Mouse (Mus musculus): ENCODE data around the gene Galnt17.

The Galnt17 gene

GRCm38 (mm10) chr5:131246591-131246990 is 61.7 kb downstream of the Galnt17 start:
- no peak for DNase-seq (ENCODE audit: low read depth, low spot score)

- no peak for DNase-seq (ENCODE audit: low read depth, low spot score)
These were observed 66.6 kb downstream of the Galnt17 start for GRCm38 (mm10) chr5:131241689-131242088.

- DNase-seq (ENCODE audit: low read depth, low spot score), result peak; percentile 35
These were observed 68.5 kb downstream of the Galnt17 start for GRCm38 (mm10) chr5:131239813-131240212.

GRCm38 (mm10) chr5:131236906-131237305 is 71.4 kb downstream of the Galnt17 start:
- no peak for DNase-seq (ENCODE audit: low read depth, low spot score)

GRCm38 (mm10) chr5:131233828-131234227 is 74.5 kb downstream of the Galnt17 start:
- DNase-seq (ENCODE audit: low read depth, low spot score), result no peak

- no peak for DNase-seq (ENCODE audit: low read depth, low spot score)
These were observed 77.2 kb downstream of the Galnt17 start for GRCm38 (mm10) chr5:131231060-131231459.

- no peak for DNase-seq (ENCODE audit: low read depth, low spot score)
These were observed 78.6 kb downstream of the Galnt17 start for GRCm38 (mm10) chr5:131229744-131230143.

- no peak for DNase-seq (ENCODE audit: low read depth, low spot score)
These were observed 84.9 kb downstream of the Galnt17 start for GRCm38 (mm10) chr5:131223416-131223815.

- DNase-seq (ENCODE audit: low read depth, low spot score), result no peak
These were observed 85.6 kb downstream of the Galnt17 start for GRCm38 (mm10) chr5:131222498-131223244.

- DNase-seq (ENCODE audit: low read depth, low spot score), result no peak
These were observed 90.1 kb downstream of the Galnt17 start for GRCm38 (mm10) chr5:131218221-131218620.

GRCm38 (mm10) chr5:131211618-131212017 is 96.7 kb downstream of the Galnt17 start:
- peak; percentile 64 for DNase-seq (ENCODE audit: low read depth, low spot score)

GRCm38 (mm10) chr5:131201146-131201545 is 107.2 kb downstream of the Galnt17 start:
- no peak for DNase-seq (ENCODE audit: low read depth, low spot score)

GRCm38 (mm10) chr5:131192311-131192710 is 116.0 kb downstream of the Galnt17 start:
- no peak for DNase-seq (ENCODE audit: low read depth, low spot score)

GRCm38 (mm10) chr5:131184566-131184965 is 123.7 kb downstream of the Galnt17 start:
- DNase-seq (ENCODE audit: low read depth, low spot score), result no peak

GRCm38 (mm10) chr5:131181231-131181630 is 127.1 kb downstream of the Galnt17 start:
- no peak for DNase-seq (ENCODE audit: low read depth, low spot score)

- no peak for DNase-seq (ENCODE audit: low read depth, low spot score)
These were observed 127.5 kb downstream of the Galnt17 start for GRCm38 (mm10) chr5:131180756-131181155.

GRCm38 (mm10) chr5:131177851-131178250 is 130.4 kb downstream of the Galnt17 start:
- peak; percentile 58 for DNase-seq (ENCODE audit: low read depth, low spot score)

GRCm38 (mm10) chr5:131177168-131177567 is 131.1 kb downstream of the Galnt17 start:
- DNase-seq (ENCODE audit: low read depth, low spot score), result peak; percentile 85

- DNase-seq (ENCODE audit: low read depth, low spot score), result no peak
These were observed 139.1 kb downstream of the Galnt17 start for GRCm38 (mm10) chr5:131169186-131169585.

- DNase-seq (ENCODE audit: low read depth, low spot score), result no peak
These were observed 140.9 kb downstream of the Galnt17 start for GRCm38 (mm10) chr5:131167366-131167765.

GRCm38 (mm10) chr5:131165681-131166080 is 142.6 kb downstream of the Galnt17 start:
- DNase-seq (ENCODE audit: low read depth, low spot score), result no peak

- no peak for DNase-seq (ENCODE audit: low read depth, low spot score)
These were observed 150.4 kb downstream of the Galnt17 start for GRCm38 (mm10) chr5:131157866-131158265.

- peak; percentile 48 for DNase-seq (ENCODE audit: low read depth, low spot score)
These were observed 152.0 kb downstream of the Galnt17 start for GRCm38 (mm10) chr5:131156323-131156722.

GRCm38 (mm10) chr5:131142606-131143005 is 165.7 kb downstream of the Galnt17 start:
- no peak for DNase-seq (ENCODE audit: low read depth, low spot score)

Measured in ZHBTc4 (cell line).